Mouse (Mus musculus) testis, adult 2 months (tissue): Measurements from ENCODE around the gene Hoxb4. TPM values are rescaled to one million over a fixed set of nuclear protein-coding genes. Genes with fewer than 3 reads are reported as not detected.

Source experiments
- H3K27ac ChIP-seq: fragments of 200-500 bp; 2 replicates; pipeline ENCODE4 v1.5.1; 2012; ENCODE audit warnings: low read depth, low read length; ENCODE audit not compliant: control insufficient read depth, insufficient read depth
- H3K27me3 ChIP-seq: fragments of 200-500 bp; 2 replicates; pipeline ENCODE4 v1.6.1; 2012; ENCODE audit warnings: mild to moderate bottlenecking, low read length, moderate library complexity; ENCODE audit not compliant: control insufficient read depth, insufficient read depth
- H3K36me3 ChIP-seq: fragments of 200-500 bp; 2 replicates; pipeline ENCODE4 v1.6.1; 2012; ENCODE audit warnings: mild to moderate bottlenecking, low read length; ENCODE audit not compliant: control insufficient read depth, insufficient read depth
- H3K4me1 ChIP-seq: fragments of 200-500 bp; 2 replicates; pipeline ENCODE4 v1.6.1; 2012; ENCODE audit warnings: low read length; ENCODE audit not compliant: control insufficient read depth, insufficient read depth
- H3K4me3 ChIP-seq: fragments of 200-500 bp; 2 replicates; pipeline ENCODE4 v1.5.1; 2012; ENCODE audit warnings: low read depth, mild to moderate bottlenecking, low read length, moderate library complexity, mixed read lengths; ENCODE audit not compliant: control insufficient read depth
- CTCF ChIP-seq: fragments of 200-500 bp; IDR thresholded peaks from 2 replicates; pipeline ENCODE4 v1.5.1; 2012; ENCODE audit warnings: low read depth, mild to moderate bottlenecking, inconsistent platforms, low read length, moderate library complexity; ENCODE audit not compliant: control insufficient read depth, insufficient read depth, insufficient replicate concordance
- POLR2A ChIP-seq: fragments of 200-500 bp; IDR thresholded peaks from 2 replicates; pipeline ENCODE4 v1.6.1; 2012; ENCODE audit warnings: low read depth, mild to moderate bottlenecking, inconsistent platforms, low read length, moderate library complexity; ENCODE audit not compliant: control insufficient read depth
- polyA plus RNA-seq: library from polyadenylated mRNA; depleted of rRNA; stranded (reverse); fragments of >200 nt; gene quantifications from 2 replicates; pipeline ENCODE4 v1.2.3, GENCODE M21; 2012

Hoxb4 gene
- polyA plus RNA-seq, 1 experiment = 0.07 TPM

DNA sequence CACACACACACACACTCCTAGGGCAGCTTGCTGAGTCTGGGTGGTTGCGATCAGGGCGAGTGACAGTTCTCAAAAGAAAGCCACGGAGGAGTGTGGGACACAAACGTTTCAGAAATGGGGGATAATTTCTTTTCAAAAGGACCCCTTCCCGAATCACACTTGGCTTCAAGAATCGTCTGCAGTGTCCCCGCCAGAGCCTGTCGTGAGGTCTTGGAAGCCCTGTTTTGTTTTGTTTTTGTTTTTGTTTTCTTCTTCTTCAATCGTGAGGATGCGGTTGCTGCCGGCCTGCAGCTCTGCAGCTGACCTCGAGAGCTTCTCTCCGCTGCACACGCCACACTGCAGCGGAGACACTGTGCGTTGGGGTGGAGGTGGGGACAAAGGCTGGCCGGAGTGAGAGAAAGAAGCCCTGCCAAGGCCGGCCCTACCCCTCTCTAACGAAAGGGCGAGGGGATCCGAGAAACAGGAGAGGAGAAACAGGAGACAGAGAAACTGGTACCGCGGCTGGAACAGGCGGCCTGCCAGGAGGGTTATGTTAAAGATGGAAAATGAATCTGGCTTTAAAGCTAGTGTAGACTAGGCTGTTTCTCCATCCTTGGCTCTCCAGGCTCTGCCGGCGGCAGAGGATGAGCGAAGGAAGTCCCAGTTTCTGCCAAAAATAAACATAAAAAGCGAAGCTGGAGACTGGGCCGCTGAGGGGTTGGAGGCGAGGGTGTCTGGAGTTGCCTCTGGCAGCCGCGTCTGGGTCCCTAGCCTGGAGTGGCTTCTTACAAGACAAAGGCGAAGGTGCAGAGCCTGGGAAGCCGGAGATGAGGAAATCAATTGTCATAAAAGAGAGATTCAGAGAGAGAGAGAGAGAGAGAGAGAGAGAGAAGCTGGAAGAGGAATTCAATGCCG is 40.7 kb upstream of the Hoxb4 start:
- Histone ChIP-seq H3K4me3 (no peak overlapping the region), H3K36me3 (no peaks in the 10 kb centered on the region), H3K27me3 (peaks cover 13% of the 10 kb centered on the region), H3K4me1 (peaks cover 3% of the 10 kb centered on the region), H3K27ac (no peak overlapping the region)
- TF ChIP-seq CTCF = no peak
- TF ChIP-seq POLR2A = no peak

DNA sequence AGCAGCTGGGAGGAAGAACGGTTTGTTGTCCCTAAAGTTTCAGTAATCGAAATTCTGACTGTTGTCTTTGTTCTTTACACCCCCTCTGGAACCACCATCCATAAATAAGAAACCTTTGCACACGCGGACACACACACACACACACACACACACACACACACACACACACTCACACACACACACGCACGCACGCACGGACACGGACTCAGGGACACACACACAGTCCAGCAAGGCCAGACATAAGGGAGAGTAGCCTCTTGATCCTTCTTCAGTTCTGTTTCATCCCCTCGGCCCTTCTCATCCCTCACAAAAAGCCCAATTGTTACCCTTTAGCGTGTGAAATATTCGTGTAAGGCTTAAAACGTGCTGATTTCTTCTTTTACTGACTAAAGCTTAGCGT is 39.7 kb upstream of the Hoxb4 start:
- H3K27ac ChIP-seq = no peak overlapping the region
- no peaks in the 10 kb centered on the region for H3K36me3 ChIP-seq
- no peak overlapping the region for H3K4me3 ChIP-seq
- peaks cover 5% of the 10 kb centered on the region for H3K4me1 ChIP-seq
- H3K27me3 ChIP-seq = peaks cover 17% of the 10 kb centered on the region
- TF ChIP-seq POLR2A = no peak
- TF ChIP-seq CTCF = no peak

DNA sequence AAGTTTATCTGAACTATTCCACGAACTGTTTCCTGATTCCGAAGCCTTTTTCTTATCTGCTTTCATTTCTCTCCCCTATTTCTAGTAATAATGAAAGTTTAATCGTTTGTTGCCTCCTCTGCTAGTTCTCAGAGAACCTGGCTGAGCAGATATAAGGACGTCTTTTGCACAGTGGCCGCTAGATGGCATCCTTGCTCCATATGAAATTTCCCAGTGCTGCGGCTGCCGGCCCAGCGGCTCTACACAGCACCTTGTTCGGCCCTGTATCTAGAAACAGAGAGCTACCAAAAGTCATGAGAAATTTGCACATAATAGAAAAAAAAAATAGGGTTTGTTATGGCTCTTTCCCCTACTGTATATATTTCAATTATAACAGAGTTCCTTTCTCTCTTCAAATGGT is 39.3 kb upstream of the Hoxb4 start:
- Histone ChIP-seq H3K4me1 (peaks cover 5% of the 10 kb centered on the region), H3K36me3 (no peaks in the 10 kb centered on the region), H3K27me3 (peaks cover 17% of the 10 kb centered on the region), H3K27ac (no peak overlapping the region), H3K4me3 (no peak overlapping the region)
- no peak for TF ChIP-seq POLR2A
- TF ChIP-seq CTCF = peak; percentile 70; the same call in 1 of the 2 replicates

DNA sequence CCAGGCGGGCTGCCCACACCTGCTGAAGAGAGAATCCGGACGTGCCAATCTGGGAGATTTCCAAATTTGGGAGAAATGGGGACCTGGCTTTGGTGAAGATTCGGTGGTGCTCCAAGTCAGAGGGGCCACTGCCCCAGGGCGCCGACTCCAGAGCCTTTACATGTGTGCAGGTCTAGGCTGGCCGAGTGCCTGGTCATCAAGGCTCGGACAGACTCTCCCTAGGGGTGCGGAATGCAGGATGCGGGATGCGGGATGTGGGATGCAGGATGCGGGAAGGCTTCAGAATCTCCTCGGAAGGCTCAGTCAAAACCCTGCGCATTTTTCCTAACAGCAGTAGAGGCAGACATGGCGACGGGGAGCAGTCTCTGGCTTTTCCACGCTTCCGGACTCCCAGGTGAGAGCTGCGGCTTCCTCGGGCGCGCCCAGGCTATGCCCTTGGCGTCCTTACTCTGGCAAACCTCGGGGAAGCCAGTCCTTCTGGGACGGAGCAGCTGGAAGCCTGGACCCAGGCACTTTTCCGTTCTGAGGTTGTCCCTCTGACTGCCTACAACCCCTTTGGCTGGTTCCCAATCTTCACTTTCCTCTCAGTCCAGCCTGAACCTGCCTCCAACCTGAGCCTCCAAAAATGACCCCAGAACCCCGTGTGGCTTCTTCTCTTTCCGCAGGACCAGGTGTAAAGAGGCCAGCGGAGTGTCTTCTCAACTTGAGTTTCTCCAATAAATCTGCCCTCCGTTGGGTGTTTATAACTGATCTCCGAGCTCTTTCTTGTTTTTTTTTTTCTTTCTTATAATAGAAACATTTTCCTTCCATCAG is 38.4 kb upstream of the Hoxb4 start:
- H3K27me3 ChIP-seq = peaks cover 24% of the 10 kb centered on the region
- TF ChIP-seq POLR2A = no peak
- TF ChIP-seq CTCF = no peak
- no peaks in the 10 kb centered on the region for H3K36me3 ChIP-seq
- H3K4me1 ChIP-seq = peaks cover 7% of the 10 kb centered on the region
- H3K27ac ChIP-seq = no peak overlapping the region
- H3K4me3 ChIP-seq = no peak overlapping the region

DNA sequence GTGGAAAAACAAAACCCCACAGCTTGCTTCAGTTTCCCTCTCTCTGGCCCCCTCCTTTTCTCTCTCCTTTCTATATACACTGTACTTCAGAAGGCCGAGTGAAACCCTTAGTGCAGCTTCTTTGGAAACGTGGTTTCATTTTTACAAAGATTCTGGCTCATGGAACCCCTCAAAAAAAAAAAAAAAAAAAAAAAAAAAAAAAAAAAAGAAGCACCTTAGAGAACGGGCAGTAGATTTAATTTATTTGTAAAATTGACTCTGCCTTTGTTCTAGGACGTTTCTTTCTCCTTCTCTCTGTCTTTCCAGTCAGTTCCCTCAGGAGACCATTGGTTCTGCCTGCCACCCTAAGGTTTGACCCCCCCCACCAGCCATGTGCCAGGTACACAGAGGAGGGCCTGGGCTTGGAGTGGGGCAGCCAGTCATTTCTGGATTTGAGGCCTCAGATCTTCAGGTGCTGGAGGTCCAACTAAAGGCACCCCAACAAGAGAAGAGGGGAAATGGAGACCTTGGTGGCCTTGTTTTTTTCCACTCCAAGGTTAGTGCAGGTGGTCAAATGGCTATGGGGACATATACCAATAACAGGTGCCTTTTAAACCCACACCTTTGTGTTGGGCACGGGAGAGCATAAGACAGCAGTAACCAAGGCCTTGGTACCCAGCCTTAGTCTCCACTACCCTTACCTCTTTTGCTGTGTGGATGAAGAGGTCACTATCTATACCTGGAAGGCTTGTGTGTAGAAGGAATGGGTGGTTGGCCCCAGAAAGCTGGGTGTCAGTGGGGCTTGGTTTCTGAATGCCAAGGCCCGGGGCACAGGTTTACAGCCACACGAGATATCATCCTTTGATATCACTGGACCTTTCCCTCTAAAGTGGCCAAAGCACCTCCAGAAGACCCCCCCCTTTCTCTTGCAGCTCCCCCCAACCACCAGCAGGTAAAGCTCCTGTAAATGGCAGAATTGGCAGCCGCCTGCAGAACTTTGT is 37.4 kb upstream of the Hoxb4 start:
- no peak for TF ChIP-seq CTCF
- no peak for TF ChIP-seq POLR2A
- Histone ChIP-seq H3K36me3 (no peaks in the 10 kb centered on the region), H3K4me1 (peaks cover 8% of the 10 kb centered on the region), H3K27ac (no peak overlapping the region), H3K27me3 (peaks cover 24% of the 10 kb centered on the region), H3K4me3 (no peak overlapping the region)

DNA sequence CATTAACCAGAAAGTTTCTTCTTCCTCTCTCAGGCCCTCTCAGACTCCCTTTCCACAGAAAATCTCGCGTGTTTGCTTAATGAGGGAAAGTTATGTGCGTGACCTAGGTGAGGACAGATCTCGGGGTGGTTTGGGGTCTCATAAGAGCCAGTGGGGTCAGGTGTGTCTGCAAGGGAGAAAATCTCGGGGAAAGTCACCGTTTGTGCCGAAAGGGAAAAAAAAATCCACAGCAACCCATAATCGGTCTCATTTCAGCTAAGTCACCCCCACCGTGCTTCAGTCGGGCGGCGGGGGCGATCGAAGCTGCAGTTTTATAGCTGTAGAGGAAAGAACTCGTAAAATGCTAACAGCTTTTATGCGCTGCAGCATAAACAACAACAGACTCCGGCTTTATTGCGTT is 36.7 kb upstream of the Hoxb4 start:
- H3K27me3 ChIP-seq = peaks cover 24% of the 10 kb centered on the region
- H3K36me3 ChIP-seq = no peaks in the 10 kb centered on the region
- H3K27ac ChIP-seq = no peak overlapping the region
- H3K4me1 ChIP-seq = peaks cover 9% of the 10 kb centered on the region
- no peak overlapping the region for H3K4me3 ChIP-seq
- TF ChIP-seq POLR2A = no peak
- no peak for TF ChIP-seq CTCF
